Mouse (Mus musculus) liver, embryonic 14.5 days (tissue): ENCODE results near the gene Wnk2.

Experiments
- CTCF ChIP-seq: IDR thresholded peaks from 2 replicates; pipeline ENCODE4 v1.5.1; 2016; ENCODE audit warnings: antibody characterized with exemption, low read depth, control low read depth
- EP300 ChIP-seq: IDR thresholded peaks from 2 replicates; pipeline ENCODE4 v1.6.1; 2016; ENCODE audit warnings: antibody characterized with exemption, low read depth

DNA sequence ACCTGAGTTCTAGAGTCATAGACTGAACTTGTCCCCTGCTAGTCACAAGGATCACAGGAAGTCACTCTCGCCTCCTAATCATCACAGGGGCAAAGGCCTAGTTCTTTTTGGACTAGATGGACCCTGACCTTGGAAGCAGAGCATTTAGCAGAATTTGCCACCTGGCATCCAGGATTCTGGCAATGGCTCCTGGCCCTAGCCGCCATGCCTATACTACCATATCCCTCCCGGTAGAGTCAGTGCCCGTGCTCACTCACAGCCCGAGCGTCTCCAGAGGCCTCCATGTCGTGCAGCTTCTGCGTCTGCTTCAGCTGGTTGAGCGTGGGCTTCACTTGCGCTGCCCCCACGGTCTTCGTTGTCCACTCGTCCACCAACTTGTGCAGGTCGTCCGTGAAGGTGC, 105.4 kb downstream of the Wnk2 start:
- TF ChIP-seq CTCF (no peak), EP300 (no peak)
